Comparison of ENCODE assay signal across 19 mouse cellular contexts in the genomic region with DNA sequence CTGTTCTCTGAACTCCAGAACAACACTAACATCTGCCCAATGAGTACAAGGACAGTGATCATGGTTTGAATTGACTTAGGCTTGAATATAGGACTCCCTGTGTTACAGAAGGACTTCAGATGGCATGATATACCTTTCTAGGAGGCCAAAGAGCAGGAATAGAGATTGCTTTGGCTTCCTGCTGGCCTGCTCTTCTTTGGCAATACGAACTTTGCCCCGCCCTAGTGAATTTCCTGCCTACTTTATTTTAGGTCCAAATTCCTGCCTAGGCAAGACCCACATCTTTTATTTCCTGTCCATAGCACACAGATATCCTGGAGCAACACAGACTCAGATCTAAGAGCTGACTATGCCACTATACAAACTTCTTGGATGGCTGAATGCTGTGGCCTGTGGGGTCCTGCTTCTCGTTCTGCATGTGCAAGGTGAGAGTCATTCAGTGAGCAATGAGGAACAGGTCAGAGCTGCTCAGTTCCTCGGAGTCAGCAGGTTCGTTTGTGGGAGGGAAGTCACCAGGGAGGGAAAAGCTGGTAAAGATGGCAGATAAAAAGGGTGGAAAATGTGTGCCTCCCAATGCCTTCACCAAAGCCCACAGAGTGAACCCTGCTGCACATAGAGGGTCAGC. TPM values are rescaled to one million over a fixed set of nuclear protein-coding genes. Genes with fewer than 3 reads are reported as not detected.
DNase-seq lines count a peak whose midpoint lies in the region; ATAC-seq and TF ChIP-seq lines count a peak whose summit lies in the region.
"Had no signal": no experiment of that assay in that cellular context is flagged by ENCODE, and none has a peak within 500 bp of the region (broad histone marks: within the 10 kb centered on the region; RNA-seq: fewer than 3 reads in every experiment).

TSS of gene Ces2e (plus strand) at position 289 of the 625 bp plus-strand sequence.

- TF ChIP-seq POLR2A in kidney, adult 2 months (IDR thresholded peaks at IDR 0.05; ENCODE audit: low read depth, low read length) = no peak

- no peak for ATAC-seq in heart, embryonic 12.5 days (ENCODE audit: insufficient number of reproducible peaks, low FRiP score)
- peak; percentile 79 for ATAC-seq in intestine, embryonic 15.5 days
- ATAC-seq: forebrain, embryonic 15.5 days; hindbrain, postnatal 0 days; midbrain, embryonic 13.5 days had no signal

- H3K4me1 ChIP-seq in heart, embryonic 12.5 days (replicated peaks) = no peaks in the 10 kb centered on the region
- 0 out of 2 replicates have a peak, but pooled peaks cover 2% of the 10 kb centered on the region for H3K4me1 ChIP-seq in intestine, embryonic 15.5 days (replicated peaks)
- H3K4me1 ChIP-seq in kidney, adult 2 months (ENCODE audit: control insufficient read depth, insufficient read depth, low read length) = peaks cover 9% of the 10 kb centered on the region; the same call in 1 of the 2 replicates
- H3K4me1 ChIP-seq: forebrain, embryonic 15.5 days; limb, embryonic 15.5 days; midbrain, embryonic 13.5 days had no signal

- no peak within 1 kb of the TSS for H3K27ac ChIP-seq in heart, embryonic 12.5 days (ENCODE audit: poor library complexity, severe bottlenecking)
- peak within 1 kb of the TSS; percentile 46; the same call in 1 of the 2 replicates for H3K27ac ChIP-seq in intestine, embryonic 15.5 days
- no peak within 1 kb of the TSS for H3K27ac ChIP-seq in kidney, adult 2 months (ENCODE audit: insufficient read depth, low read depth, low read length)
- H3K27ac ChIP-seq: forebrain, embryonic 15.5 days; gastrocnemius, adult 2 months; hindbrain, postnatal 0 days; limb, embryonic 15.5 days; midbrain, embryonic 13.5 days had no signal

- no peak within 1 kb of the TSS for H3K9ac ChIP-seq in heart, embryonic 12.5 days
- no peak within 1 kb of the TSS for H3K9ac ChIP-seq in intestine, embryonic 15.5 days
- H3K9ac ChIP-seq: forebrain, embryonic 15.5 days; limb, embryonic 15.5 days; midbrain, embryonic 13.5 days had no signal

- peak; percentile 28 for DNase-seq in heart, adult 8-10 months (ENCODE audit: low spot score)
- peak; percentile 80 for DNase-seq in kidney, adult 2 months
- peak; percentile 58 for DNase-seq in large intestine, adult 2 months (ENCODE audit: low read depth, low spot score)
- DNase-seq in adipocyte (ENCODE audit: low spot score) = no peak
- no peak for DNase-seq in spleen, postnatal 4 days (ENCODE audit: low spot score in 2 of 2)
- DNase-seq: cerebellum, postnatal 14 days; gastrocnemius, adult 2 months; heart, postnatal 36 days; retina, postnatal 1 day; thymus, postnatal 36 days had no signal

- 0 out of 2 replicates have a peak, but pooled peaks cover 6% of the 10 kb centered on the region for H3K9me3 ChIP-seq in heart, embryonic 12.5 days (replicated peaks)
- H3K9me3 ChIP-seq in intestine, embryonic 15.5 days = no peaks in the 10 kb centered on the region
- H3K9me3 ChIP-seq: forebrain, embryonic 15.5 days; limb, embryonic 15.5 days; midbrain, embryonic 13.5 days had no signal

- H3K4me2 ChIP-seq in heart, embryonic 12.5 days = no peak within 1 kb of the TSS
- peak within 1 kb of the TSS; percentile 7; the same call in 1 of the 2 replicates for H3K4me2 ChIP-seq in intestine, embryonic 15.5 days (replicated peaks)
- H3K4me2 ChIP-seq: forebrain, embryonic 15.5 days; limb, embryonic 15.5 days; midbrain, embryonic 13.5 days had no signal

- whole genome bisulfite sequencing in heart, embryonic 12.5 days = 65% methylated on average over 5 of the region's 5 CpGs
- WGBS in intestine, embryonic 15.5 days = 63% methylated on average over 5 of the region's 5 CpGs
- WGBS in kidney, adult 2 months = 43% methylated on average over 5 of the region's 5 CpGs
- WGBS in large intestine, adult 2 months = 23% methylated on average over 5 of the region's 5 CpGs

- no peaks in the 10 kb centered on the region for H3K27me3 ChIP-seq in heart, embryonic 12.5 days (replicated peaks)
- no peaks in the 10 kb centered on the region for H3K27me3 ChIP-seq in intestine, embryonic 15.5 days (replicated peaks)
- H3K27me3 ChIP-seq in kidney, adult 2 months (replicated peaks; ENCODE audit: control insufficient read depth, insufficient read depth, low read length) = no peaks in the 10 kb centered on the region
- H3K27me3 ChIP-seq: forebrain, embryonic 15.5 days; limb, embryonic 15.5 days; midbrain, embryonic 13.5 days had no signal

- TF ChIP-seq CTCF in kidney, adult 2 months (conservative IDR thresholded peaks at IDR 0.05; ENCODE audit: insufficient read depth, insufficient read length, low read depth, low read length) = no peak

- no peaks in the 10 kb centered on the region for H3K36me3 ChIP-seq in heart, embryonic 12.5 days
- H3K36me3 ChIP-seq in intestine, embryonic 15.5 days = no peaks in the 10 kb centered on the region
- H3K36me3 ChIP-seq in kidney, adult 2 months (ENCODE audit: control insufficient read depth, insufficient read depth, low read length) = no peaks in the 10 kb centered on the region
- H3K36me3 ChIP-seq: forebrain, embryonic 15.5 days; limb, embryonic 15.5 days; midbrain, embryonic 13.5 days had no signal

- H3K4me3 ChIP-seq in heart, embryonic 12.5 days = no peak within 1 kb of the TSS
- no peak within 1 kb of the TSS for H3K4me3 ChIP-seq in intestine, embryonic 15.5 days (replicated peaks)
- no peak within 1 kb of the TSS for H3K4me3 ChIP-seq in kidney, adult 2 months (ENCODE audit: insufficient read depth, low read depth, low read length)
- H3K4me3 ChIP-seq: forebrain, embryonic 15.5 days; gastrocnemius, adult 2 months; limb, embryonic 15.5 days; midbrain, embryonic 13.5 days; myocyte had no signal

RNA-seq across cellular contexts. Expression of gene Ces2e, which starts in this region (rescaled TPM):
- 1 to 10 TPM; 1.5 to 2.1 (median 1.8) TPM for total RNA-seq in heart, adult 8-10 months (2022)
- polyA plus RNA-seq in heart, embryonic 12.5 days (2016; fragmentation: Nextera tagmentation; extraction: Ambion mirVana) = not detected in 2 replicates
- 25.4 and 34.4 TPM in 2 replicates for polyA plus RNA-seq in intestine, embryonic 15.5 days (2015; fragmentation: Nextera tagmentation; extraction: Ambion mirVana)
- polyA plus RNA-seq in kidney, adult 2 months (2012; rRNA removed) = 19.7 and 20.3 TPM in 2 replicates
- 458 and 877 TPM in 2 replicates for polyA plus RNA-seq in large intestine, adult 2 months (2012; rRNA removed)
- total RNA-seq: gastrocnemius, adult 2 months; hindbrain, postnatal 0 days; layer of hippocampus, adult 8-10 months; neutrophil, adult 5-6 weeks had no signal
- polyA plus RNA-seq: forebrain, embryonic 15.5 days; hindbrain, postnatal 0 days; midbrain, embryonic 13.5 days had no signal

Comparison
In these comparisons a context has a peak if more than half of its experiments do, and no peak if none do; other contexts are left out.
1. RNA of gene Ces2e (polyA plus RNA-seq): 458 to 877 TPM in large intestine, adult 2 months, 25.4 to 34.4 TPM in intestine, embryonic 15.5 days and 19.7 to 20.3 TPM in kidney, adult 2 months; not detected in heart, embryonic 12.5 days; every median in the first group is over 10 times any median in the second.
2. RNA of gene Ces2e (polyA plus RNA-seq): 458 to 877 TPM in large intestine, adult 2 months; 25.4 to 34.4 TPM in intestine, embryonic 15.5 days and 19.7 to 20.3 TPM in kidney, adult 2 months; every median in the first group is over 10 times any median in the second.
3. DNase-seq: peak in heart, adult 8-10 months (single experiment), kidney, adult 2 months (single experiment) and large intestine, adult 2 months (single experiment); none in adipocyte (single experiment) and spleen, postnatal 4 days (0 of 2).